Mouse (Mus musculus) heart, embryonic 13.5 days (tissue): ENCODE measurements around the gene Lbx1. TPM values are rescaled to one million over a fixed set of nuclear protein-coding genes. Genes with fewer than 3 reads are reported as not detected.
A peak's percentile ranks its signal among the peaks of the same experiment; 100 is the strongest.

ENCODE experiments used
- ATAC-seq: fragments of 200-750 bp; cut with Nextera tagmentation; 2 replicates; pipeline ENCODE4 v1.8.0; 2017; ENCODE audit warnings: moderate TSS enrichment; ENCODE audit not compliant: insufficient number of reproducible peaks, low FRiP score, low TSS enrichment; ENCODE audit errors: extremely low read depth
- H3K27ac ChIP-seq: fragments of 300-500 bp; sonication (generic); replicated peaks from 2 replicates; pipeline ENCODE4 v1.5.1; 2015; ENCODE audit warnings: moderate library complexity, mild to moderate bottlenecking, inconsistent platforms
- H3K27me3 ChIP-seq: fragments of 300-500 bp; sonication (generic); replicated peaks from 2 replicates; pipeline ENCODE4 v1.6.1; 2015; ENCODE audit warnings: mild to moderate bottlenecking, inconsistent platforms
- H3K36me3 ChIP-seq: fragments of 300-500 bp; sonication (generic); 2 replicates; pipeline ENCODE4 v1.6.1; 2015; ENCODE audit warnings: mild to moderate bottlenecking, inconsistent platforms
- H3K4me1 ChIP-seq: fragments of 300-500 bp; sonication (generic); 2 replicates; pipeline ENCODE4 v1.6.1; 2015; ENCODE audit warnings: inconsistent platforms
- H3K4me2 ChIP-seq: fragments of 300-500 bp; sonication (generic); 2 replicates; pipeline ENCODE4 v1.6.1; 2015; ENCODE audit warnings: inconsistent platforms, mild to moderate bottlenecking, moderate library complexity
- H3K4me3 ChIP-seq: fragments of 300-500 bp; sonication (generic); 2 replicates; pipeline ENCODE4 v1.5.1; 2015; ENCODE audit warnings: moderate library complexity, mild to moderate bottlenecking, inconsistent platforms
- H3K9ac ChIP-seq: fragments of 300-500 bp; sonication (generic); 2 replicates; pipeline ENCODE4 v1.6.1; 2015; ENCODE audit warnings: inconsistent platforms, mild to moderate bottlenecking, moderate library complexity
- H3K9me3 ChIP-seq: fragments of 300-500 bp; sonication (generic); 2 replicates; pipeline ENCODE4 v1.6.1; 2016; ENCODE audit warnings: inconsistent platforms
- WGBS: fragments of 180-500 bp; shearing (Covaris S2); methylation state at CpG from one replicate; pipeline ENCODE4 v1.1.7; 2015; ENCODE audit warnings: mixed read lengths; 5-methylcytosine and 5-hydroxymethylcytosine counted together
- polyA plus RNA-seq: library from polyadenylated mRNA; unstranded; fragments of >200 nt; fragmentation: Nextera tagmentation; extraction: Ambion mirVana; gene quantifications from 2 replicates; pipeline ENCODE4 v1.2.1, GENCODE M21; 2015

Lbx1 gene
- polyA plus RNA-seq, 1 experiment from 2014 or later: not detected

- peak overlapping the region; percentile 15; the same call in 1 of the 2 replicates for H3K4me3 ChIP-seq
- 1% methylated on average over 23 of the region's 23 CpGs for WGBS
- no peaks in the 10 kb centered on the region for H3K9me3 ChIP-seq
- H3K27ac ChIP-seq: no peak overlapping the region
- H3K36me3 ChIP-seq: no peaks in the 10 kb centered on the region
- H3K9ac ChIP-seq: no peak overlapping the region
- 0 out of 2 replicates have a peak, but pooled peaks cover 4% of the 10 kb centered on the region for H3K4me1 ChIP-seq
- no peak overlapping the region; the same call in 1 of the 2 replicates for H3K4me2 ChIP-seq
- peaks cover 99% of the 10 kb centered on the region for H3K27me3 ChIP-seq
- no peak for ATAC-seq
These were observed 7.0 kb upstream of the Lbx1 start for GRCm38 (mm10) chr19:45242348-45243263.

GRCm38 (mm10) chr19:45242017-45242347 is 6.4 kb upstream of the Lbx1 start:
- no peak for ATAC-seq
- H3K4me2 ChIP-seq: no peak overlapping the region
- no peak overlapping the region for H3K4me3 ChIP-seq
- peaks cover 99% of the 10 kb centered on the region for H3K27me3 ChIP-seq
- WGBS: 12% methylated on average over 4 of the region's 4 CpGs
- H3K36me3 ChIP-seq: no peaks in the 10 kb centered on the region
- H3K27ac ChIP-seq: no peak overlapping the region
- 0 out of 2 replicates have a peak, but pooled peaks cover 6% of the 10 kb centered on the region for H3K4me1 ChIP-seq
- no peaks in the 10 kb centered on the region for H3K9me3 ChIP-seq
- no peak overlapping the region for H3K9ac ChIP-seq

- ATAC-seq: no peak
- peaks cover 98% of the 10 kb centered on the region for H3K27me3 ChIP-seq
- H3K4me3 ChIP-seq: no peak overlapping the region
- no peak overlapping the region for H3K4me2 ChIP-seq
- H3K4me1 ChIP-seq: peaks cover 23% of the 10 kb centered on the region
- H3K9me3 ChIP-seq: no peaks in the 10 kb centered on the region
- 12% methylated on average over 2 of the region's 2 CpGs for WGBS
- H3K9ac ChIP-seq: no peak overlapping the region
- no peak overlapping the region for H3K27ac ChIP-seq
- no peaks in the 10 kb centered on the region for H3K36me3 ChIP-seq
These were observed 4.4 kb upstream of the Lbx1 start for GRCm38 (mm10) chr19:45240026-45240425.

GRCm38 (mm10) chr19:45239191-45239590 is 3.6 kb upstream of the Lbx1 start:
- no peaks in the 10 kb centered on the region for H3K36me3 ChIP-seq
- no peak overlapping the region for H3K4me2 ChIP-seq
- WGBS: 10% methylated on average over 1 of the region's 1 CpGs
- no peaks in the 10 kb centered on the region for H3K9me3 ChIP-seq
- H3K4me3 ChIP-seq: no peak overlapping the region
- no peak for ATAC-seq
- peaks cover 98% of the 10 kb centered on the region for H3K27me3 ChIP-seq
- no peak overlapping the region for H3K27ac ChIP-seq
- H3K4me1 ChIP-seq: peaks cover 29% of the 10 kb centered on the region
- H3K9ac ChIP-seq: no peak overlapping the region

GRCm38 (mm10) chr19:45237665-45238209 is 2.1 kb upstream of the Lbx1 start:
- Histone ChIP-seq H3K9me3 (no peaks in the 10 kb centered on the region), H3K4me1 (peaks cover 36% of the 10 kb centered on the region), H3K4me3 (no peak overlapping the region), H3K27me3 (peaks cover 98% of the 10 kb centered on the region), H3K36me3 (no peaks in the 10 kb centered on the region), H3K9ac (no peak overlapping the region), H3K27ac (no peak overlapping the region), H3K4me2 (no peak overlapping the region)
- 16% methylated on average over 3 of the region's 3 CpGs for WGBS
- ATAC-seq: no peak

GRCm38 (mm10) chr19:45237099-45237498 is 1.5 kb upstream of the Lbx1 start:
- peaks cover 98% of the 10 kb centered on the region for H3K27me3 ChIP-seq
- peaks cover 35% of the 10 kb centered on the region for H3K4me1 ChIP-seq
- H3K36me3 ChIP-seq: no peaks in the 10 kb centered on the region
- H3K27ac ChIP-seq: no peak overlapping the region
- WGBS: 4% methylated on average over 8 of the region's 8 CpGs
- peak overlapping the region; percentile 72 for H3K4me2 ChIP-seq
- H3K4me3 ChIP-seq: peak overlapping the region; percentile 49
- H3K9me3 ChIP-seq: no peaks in the 10 kb centered on the region
- no peak overlapping the region for H3K9ac ChIP-seq
- no peak for ATAC-seq

- no peaks in the 10 kb centered on the region for H3K36me3 ChIP-seq
- no peaks in the 10 kb centered on the region for H3K9me3 ChIP-seq
- peak overlapping the region; percentile 69 for H3K9ac ChIP-seq
- H3K4me2 ChIP-seq: peak overlapping the region; percentile 72
- H3K4me1 ChIP-seq: peaks cover 41% of the 10 kb centered on the region
- peaks cover 98% of the 10 kb centered on the region for H3K27me3 ChIP-seq
- no peak for ATAC-seq
- under 1% methylated on average over 39 of the region's 39 CpGs for WGBS
- peak overlapping the region; percentile 49 for H3K4me3 ChIP-seq
- no peak overlapping the region for H3K27ac ChIP-seq
These were observed 841 bp upstream of the Lbx1 start for GRCm38 (mm10) chr19:45236363-45236942.

- H3K27ac ChIP-seq: no peak overlapping the region
- WGBS: under 1% methylated on average over 47 of the region's 53 CpGs
- peak overlapping the region; percentile 72 for H3K4me2 ChIP-seq
- peaks cover 98% of the 10 kb centered on the region for H3K27me3 ChIP-seq
- H3K9ac ChIP-seq: peak overlapping the region; percentile 53
- no peak for ATAC-seq
- H3K9me3 ChIP-seq: no peaks in the 10 kb centered on the region
- no peaks in the 10 kb centered on the region for H3K36me3 ChIP-seq
- H3K4me1 ChIP-seq: peaks cover 49% of the 10 kb centered on the region
- peak overlapping the region; percentile 49 for H3K4me3 ChIP-seq
These were observed 276 bp downstream of the Lbx1 start for GRCm38 (mm10) chr19:45235331-45235741.

GRCm38 (mm10) chr19:45234771-45235231 is 811 bp downstream of the Lbx1 start:
- peaks cover 98% of the 10 kb centered on the region for H3K27me3 ChIP-seq
- H3K36me3 ChIP-seq: no peaks in the 10 kb centered on the region
- H3K4me3 ChIP-seq: peak overlapping the region; percentile 49
- peaks cover 53% of the 10 kb centered on the region for H3K4me1 ChIP-seq
- ATAC-seq: no peak
- no peaks in the 10 kb centered on the region for H3K9me3 ChIP-seq
- peak overlapping the region; percentile 72 for H3K4me2 ChIP-seq
- WGBS: under 1% methylated on average over 41 of the region's 42 CpGs
- H3K27ac ChIP-seq: no peak overlapping the region
- H3K9ac ChIP-seq: peak overlapping the region; percentile 53

GRCm38 (mm10) chr19:45234191-45234770 is 1.3 kb downstream of the Lbx1 start:
- H3K27ac ChIP-seq: no peak overlapping the region
- H3K9ac ChIP-seq: no peak overlapping the region
- peak overlapping the region; percentile 72; the same call in 1 of the 2 replicates for H3K4me2 ChIP-seq
- WGBS: 2% methylated on average over 22 of the region's 22 CpGs
- no peaks in the 10 kb centered on the region for H3K9me3 ChIP-seq
- H3K4me3 ChIP-seq: peak overlapping the region; percentile 49
- peaks cover 99% of the 10 kb centered on the region for H3K27me3 ChIP-seq
- peaks cover 59% of the 10 kb centered on the region for H3K4me1 ChIP-seq
- ATAC-seq: no peak
- no peaks in the 10 kb centered on the region for H3K36me3 ChIP-seq

GRCm38 (mm10) chr19:45233496-45234127 is 2.0 kb downstream of the Lbx1 start:
- no peak overlapping the region for H3K9ac ChIP-seq
- under 1% methylated on average over 60 of the region's 60 CpGs for WGBS
- H3K4me1 ChIP-seq: peaks cover 60% of the 10 kb centered on the region
- H3K36me3 ChIP-seq: no peaks in the 10 kb centered on the region
- no peak overlapping the region for H3K27ac ChIP-seq
- H3K4me3 ChIP-seq: peak overlapping the region; percentile 32
- H3K27me3 ChIP-seq: peaks cover 99% of the 10 kb centered on the region
- H3K4me2 ChIP-seq: peak overlapping the region; percentile 46
- ATAC-seq: no peak
- no peaks in the 10 kb centered on the region for H3K9me3 ChIP-seq
